Mouse (Mus musculus) olfactory bulb, adult 2 months (tissue): ENCODE data around the gene Slc41a2. TPM values are rescaled to one million over a fixed set of nuclear protein-coding genes. Genes with fewer than 3 reads are reported as not detected.
A peak's percentile ranks its signal among the peaks of the same experiment; 100 is the strongest.

Experiments
- H3K27ac ChIP-seq: fragments of 200-500 bp; 2 replicates; pipeline ENCODE4 v1.5.1; 2012; ENCODE audit warnings: low read depth, low read length; ENCODE audit not compliant: insufficient read depth
- H3K4me1 ChIP-seq: fragments of 200-500 bp; 2 replicates; pipeline ENCODE4 v1.6.1; 2012; ENCODE audit warnings: low read length; ENCODE audit not compliant: control insufficient read depth, insufficient read depth
- H3K4me3 ChIP-seq: fragments of 200-500 bp; 2 replicates; pipeline ENCODE4 v1.5.1; 2012; ENCODE audit warnings: mild to moderate bottlenecking, low read depth, low read length, moderate library complexity; ENCODE audit not compliant: insufficient read depth
- CTCF ChIP-seq: fragments of 200-500 bp; IDR thresholded peaks from 2 replicates; pipeline ENCODE4 v1.5.1; 2012; ENCODE audit warnings: low read depth, mild to moderate bottlenecking, low read length, moderate library complexity; ENCODE audit not compliant: insufficient read depth
- POLR2A ChIP-seq: fragments of 200-500 bp; IDR thresholded peaks from 2 replicates; pipeline ENCODE4 v1.6.1; 2012; ENCODE audit warnings: mild to moderate bottlenecking, low read depth, low read length, moderate library complexity; ENCODE audit not compliant: insufficient read depth
- WGBS: fragments of 180-500 bp; shearing (Covaris S2); methylation state at CpG from one replicate; pipeline ENCODE4 v1.1.7; 2018; 5-methylcytosine and 5-hydroxymethylcytosine counted together
- polyA plus RNA-seq: library from polyadenylated mRNA; stranded (reverse); fragments of >200 nt; gene quantifications from 2 replicates; pipeline ENCODE4 v1.2.4, GENCODE M21; 2012; ENCODE audit warnings: low replicate concordance; ENCODE audit not compliant: missing spikeins, insufficient read depth, insufficient read length

Gene Slc41a2
- polyA plus RNA-seq, 1 experiment, result not detected

DNA sequence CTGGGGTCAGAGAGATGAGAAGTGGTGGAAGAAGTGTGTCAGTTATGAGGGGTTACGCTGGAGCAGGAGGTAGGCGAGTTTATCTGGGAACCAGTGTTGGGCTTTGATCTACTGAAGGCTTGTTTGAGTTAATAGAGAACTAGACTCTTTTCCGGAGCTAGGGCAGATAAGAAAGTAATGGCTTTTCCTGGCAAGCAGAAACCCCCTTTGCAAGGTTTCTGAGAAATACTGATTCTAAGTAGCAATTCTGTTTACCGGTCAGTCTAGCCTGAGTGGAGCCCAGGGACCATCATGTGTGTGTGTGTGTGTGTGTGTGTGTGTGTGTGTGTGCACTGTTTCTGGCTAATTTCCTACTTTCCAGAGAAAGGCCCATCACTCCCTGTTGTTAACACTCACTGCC is 109.1 kb downstream of the Slc41a2 start:
- no peak overlapping the region for H3K27ac ChIP-seq
- no peaks in the 10 kb centered on the region for H3K4me1 ChIP-seq
- WGBS, result 91% methylated on average over 4 of the region's 4 CpGs
- no peak overlapping the region for H3K4me3 ChIP-seq
- TF ChIP-seq CTCF, result no peak
- no peak for TF ChIP-seq POLR2A

DNA sequence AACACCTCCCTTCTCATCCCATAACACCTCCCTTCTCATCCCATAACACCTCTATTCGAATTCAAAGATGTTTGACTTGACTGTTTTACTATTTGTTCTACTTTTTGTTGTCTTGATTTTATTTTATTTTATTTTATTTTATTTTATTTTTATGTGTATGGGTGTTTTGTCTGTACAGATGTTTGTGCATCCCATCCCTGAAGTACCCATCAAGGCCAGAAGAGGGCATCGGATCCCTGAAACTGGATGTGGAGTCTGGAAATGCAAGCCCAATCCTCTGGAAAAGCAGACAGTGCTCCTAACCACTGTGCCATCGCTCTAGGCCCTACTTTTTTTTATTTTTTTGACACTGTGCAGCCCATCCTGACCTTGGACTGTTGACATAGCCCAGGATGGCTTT is 112.7 kb downstream of the Slc41a2 start:
- Histone ChIP-seq H3K27ac (no peak overlapping the region), H3K4me1 (no peaks in the 10 kb centered on the region), H3K4me3 (no peak overlapping the region)
- WGBS, result 46% methylated on average over 3 of the region's 3 CpGs
- no peak for TF ChIP-seq CTCF
- TF ChIP-seq POLR2A, result no peak

- H3K27ac ChIP-seq, result no peak overlapping the region
- H3K4me3 ChIP-seq, result no peak overlapping the region
- no peak for TF ChIP-seq POLR2A
- no peaks in the 10 kb centered on the region; the same call in 1 of the 2 replicates for H3K4me1 ChIP-seq
- WGBS, result 91% methylated on average over 3 of the region's 3 CpGs
Observed at GRCm38 (mm10) chr10:83220847-83221246, 116.8 kb downstream of the Slc41a2 start.

GRCm38 (mm10) chr10:83220217-83220616 is 117.5 kb downstream of the Slc41a2 start:
- no peak for TF ChIP-seq CTCF
- TF ChIP-seq POLR2A, result no peak
- whole genome bisulfite sequencing, result 82% methylated on average over 10 of the region's 10 CpGs
- Histone ChIP-seq H3K4me1 (no peaks in the 10 kb centered on the region; the same call in 1 of the 2 replicates), H3K27ac (no peak overlapping the region), H3K4me3 (no peak overlapping the region)

DNA sequence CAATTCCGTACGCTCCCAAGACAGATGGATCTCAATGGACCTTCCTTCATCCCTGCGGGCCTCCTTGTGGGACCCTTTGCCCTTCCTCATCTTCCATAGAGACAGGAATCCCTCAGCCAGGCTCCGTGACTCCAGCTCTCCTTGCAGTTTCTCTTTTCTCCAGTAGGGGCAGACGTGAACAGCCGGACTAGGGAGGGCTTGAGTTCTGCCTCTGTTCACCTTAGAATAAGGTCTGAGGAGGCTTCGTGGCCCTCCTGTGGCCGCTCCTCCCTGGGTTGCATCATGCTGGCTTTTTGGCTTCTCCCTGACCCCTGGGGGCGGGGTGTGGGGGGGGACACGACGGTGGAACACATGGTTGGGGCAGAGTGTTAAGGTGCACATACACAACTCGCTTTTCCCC is 118.0 kb downstream of the Slc41a2 start:
- 28% methylated on average over 12 of the region's 12 CpGs for WGBS

DNA sequence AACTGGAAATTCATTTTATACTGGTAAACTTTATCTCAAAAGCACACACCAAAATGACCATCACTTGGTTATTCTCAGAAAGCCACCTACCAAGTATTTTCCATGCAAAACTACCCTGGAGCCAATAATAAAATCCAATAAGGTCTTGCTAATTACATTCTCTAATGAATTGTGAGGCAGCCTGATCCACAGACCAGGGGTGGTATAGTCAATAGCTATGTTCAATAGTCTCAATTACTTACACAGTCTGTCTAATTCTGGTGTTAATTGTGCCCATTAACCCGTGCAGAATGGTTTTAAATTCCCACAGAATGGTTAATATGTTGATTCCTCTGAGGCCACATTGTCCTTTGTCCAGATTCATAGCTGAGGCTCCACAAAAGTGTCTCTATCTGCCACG is 118.9 kb downstream of the Slc41a2 start:
- Histone ChIP-seq H3K27ac (no peak overlapping the region), H3K4me3 (no peak overlapping the region), H3K4me1 (no peaks in the 10 kb centered on the region; the same call in 1 of the 2 replicates)
- 65% methylated on average over 2 of the region's 2 CpGs for WGBS
- TF ChIP-seq POLR2A, result no peak
- no peak for TF ChIP-seq CTCF

More for the DNA sequence above, 118.0 kb downstream of the Slc41a2 start:
- Histone ChIP-seq H3K27ac (no peak overlapping the region), H3K4me3 (no peak overlapping the region), H3K4me1 (no peaks in the 10 kb centered on the region; the same call in 1 of the 2 replicates)
- TF ChIP-seq POLR2A, result no peak
- peak; percentile 71 for TF ChIP-seq CTCF

GRCm38 (mm10) chr10:83217256-83217655 is 120.4 kb downstream of the Slc41a2 start:
- no peak overlapping the region for H3K4me3 ChIP-seq
- 69% methylated on average over 5 of the region's 5 CpGs for WGBS
- TF ChIP-seq POLR2A, result no peak
- no peak for TF ChIP-seq CTCF
- H3K27ac ChIP-seq, result no peak overlapping the region
- no peaks in the 10 kb centered on the region; the same call in 1 of the 2 replicates for H3K4me1 ChIP-seq

GRCm38 (mm10) chr10:83215559-83215958 is 122.1 kb downstream of the Slc41a2 start:
- H3K4me1 ChIP-seq, result peaks cover 1% of the 10 kb centered on the region
- no peak overlapping the region for H3K27ac ChIP-seq
- TF ChIP-seq POLR2A, result no peak
- TF ChIP-seq CTCF, result no peak
- 69% methylated on average over 5 of the region's 5 CpGs for WGBS
- no peak overlapping the region for H3K4me3 ChIP-seq

DNA sequence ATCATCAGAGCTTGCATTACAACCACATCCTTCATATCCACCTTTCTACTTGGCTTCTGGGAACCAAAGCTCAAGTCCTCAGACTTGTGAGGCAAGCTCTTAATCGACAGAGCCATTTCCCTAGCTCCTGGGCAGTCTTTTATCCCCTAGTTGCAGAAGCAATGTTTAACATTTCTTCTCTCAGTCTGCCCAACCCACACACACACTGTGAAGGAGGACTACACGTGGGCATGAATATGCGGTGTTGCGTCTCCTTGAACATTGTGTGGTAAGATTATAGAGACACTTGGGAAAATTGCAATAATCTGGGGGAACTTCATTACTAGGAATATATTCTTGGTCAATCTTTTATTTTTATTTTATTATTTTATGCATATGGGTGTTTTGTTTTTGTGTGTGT is 125.1 kb downstream of the Slc41a2 start:
- TF ChIP-seq CTCF, result no peak
- Histone ChIP-seq H3K4me3 (no peak overlapping the region), H3K27ac (no peak overlapping the region), H3K4me1 (peaks cover 11% of the 10 kb centered on the region)
- WGBS, result 79% methylated on average over 4 of the region's 4 CpGs

DNA sequence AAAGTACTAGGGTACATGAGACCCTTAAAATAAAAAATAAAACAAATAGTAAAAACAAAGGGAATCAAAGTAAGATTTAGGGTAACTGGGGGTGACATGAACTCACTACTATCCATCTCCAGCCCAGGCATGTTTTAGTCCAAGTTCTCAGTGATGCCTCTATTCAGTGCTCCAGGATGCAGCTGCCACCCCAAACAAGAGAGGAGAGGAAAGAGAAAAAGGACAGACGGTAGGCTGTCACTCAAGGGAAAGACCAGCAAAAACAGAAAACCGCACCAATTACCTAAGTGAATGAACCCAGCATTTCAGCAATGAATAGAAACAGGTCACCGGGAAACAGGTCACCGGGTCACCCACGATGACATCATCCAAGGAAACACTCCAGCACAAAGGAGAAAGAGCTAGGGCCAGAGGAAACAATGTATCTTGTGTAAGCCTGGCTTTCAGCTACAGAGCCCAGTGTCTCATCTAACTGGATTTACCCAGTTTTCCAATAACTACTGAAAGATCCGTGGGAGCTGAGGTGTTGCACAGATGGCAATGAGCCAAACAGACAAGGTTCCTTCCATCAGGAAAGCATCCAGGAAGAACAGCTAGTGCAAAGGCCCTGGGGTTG is 126.6 kb downstream of the Slc41a2 start:
- Histone ChIP-seq H3K27ac (no peak overlapping the region), H3K4me1 (peaks cover 11% of the 10 kb centered on the region), H3K4me3 (no peak overlapping the region)
- TF ChIP-seq CTCF (no peak), POLR2A (no peak)
- WGBS, result 41% methylated on average over 6 of the region's 6 CpGs
